Mouse (Mus musculus) kidney, embryonic 15.5 days (tissue): ENCODE results near the gene Nr4a3. TPM values are rescaled to one million over a fixed set of nuclear protein-coding genes. Genes with fewer than 3 reads are reported as not detected.

ENCODE experiments used
- ATAC-seq: fragments of 200-750 bp; cut with Nextera tagmentation; replicated peaks from 2 replicates; pipeline ENCODE4 v1.8.0; 2017; ENCODE audit warnings: moderate TSS enrichment; ENCODE audit not compliant: low FRiP score
- H3K27ac ChIP-seq: fragments of 300-500 bp; sonication (generic); 2 replicates; pipeline ENCODE4 v1.5.1; 2015; ENCODE audit warnings: mild to moderate bottlenecking, inconsistent platforms
- H3K27me3 ChIP-seq: fragments of 300-500 bp; sonication (generic); 2 replicates; pipeline ENCODE4 v1.6.1; 2015; ENCODE audit warnings: inconsistent platforms
- H3K36me3 ChIP-seq: fragments of 300-500 bp; sonication (generic); 2 replicates; pipeline ENCODE4 v1.6.1; 2015; ENCODE audit warnings: inconsistent platforms
- H3K4me1 ChIP-seq: fragments of 300-500 bp; sonication (generic); 2 replicates; pipeline ENCODE4 v1.6.1; 2015; ENCODE audit warnings: inconsistent platforms
- H3K4me2 ChIP-seq: fragments of 300-500 bp; sonication (generic); 2 replicates; pipeline ENCODE4 v1.6.1; 2015; ENCODE audit warnings: moderate library complexity, mild to moderate bottlenecking, inconsistent platforms
- H3K4me3 ChIP-seq: fragments of 300-500 bp; sonication (generic); replicated peaks from 2 replicates; pipeline ENCODE4 v1.5.1; 2015; ENCODE audit warnings: mild to moderate bottlenecking, inconsistent platforms
- H3K9ac ChIP-seq: fragments of 300-500 bp; sonication (generic); 2 replicates; pipeline ENCODE4 v1.6.1; 2015; ENCODE audit warnings: mild to moderate bottlenecking, inconsistent platforms
- H3K9me3 ChIP-seq: fragments of 300-500 bp; sonication (generic); replicated peaks from 2 replicates; pipeline ENCODE4 v1.6.1; 2016; ENCODE audit warnings: inconsistent platforms
- WGBS: fragments of 180-500 bp; shearing (Covaris S2); methylation state at CpG from one replicate; pipeline ENCODE4 v1.1.7; 2015; ENCODE audit warnings: mixed read lengths; 5-methylcytosine and 5-hydroxymethylcytosine counted together
- polyA plus RNA-seq: library from polyadenylated mRNA; unstranded; fragments of >200 nt; fragmentation: Nextera tagmentation; extraction: Ambion mirVana; gene quantifications from 2 replicates; pipeline ENCODE4 v1.2.1, GENCODE M21; 2015

The Nr4a3 gene
- polyA plus RNA-seq, 1 experiment from 2014 or later, result 0.13 TPM

DNA sequence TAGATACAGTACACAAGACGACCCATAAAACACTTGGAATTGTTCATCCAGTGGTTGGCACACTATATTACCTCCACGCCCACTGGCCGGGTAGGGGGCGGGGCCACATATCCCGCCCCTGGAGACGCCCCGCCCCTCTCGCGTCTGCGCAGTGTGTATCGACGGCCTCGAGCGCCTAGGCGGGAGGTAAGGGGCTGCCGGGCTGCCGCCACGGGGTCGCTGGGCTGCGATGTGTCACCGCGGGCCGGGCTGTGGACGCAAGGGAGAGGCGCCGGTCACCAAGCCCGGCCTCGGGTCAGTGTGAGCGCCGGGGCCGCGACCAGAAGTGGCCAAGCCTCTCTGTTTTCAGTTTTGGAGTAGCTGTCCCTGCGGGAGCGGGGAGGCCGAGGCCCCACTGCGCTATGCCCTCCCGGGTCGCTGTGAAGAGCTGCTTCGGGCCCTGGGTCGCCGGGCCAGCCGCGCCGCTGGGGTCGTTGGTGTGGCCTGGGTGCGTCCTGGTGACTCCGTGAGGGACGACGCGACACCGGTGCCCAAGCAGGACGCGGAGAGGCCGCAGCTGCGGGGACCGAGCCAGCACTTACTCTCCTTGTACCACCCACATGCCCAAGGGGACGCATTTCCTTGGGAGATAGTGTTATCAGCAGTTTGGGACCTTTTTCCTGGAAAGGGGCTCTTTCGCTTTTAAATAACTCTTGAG is 80.0 kb downstream of the Nr4a3 start, which contains the start of gene Stx17:
TSS of gene Stx17 (plus strand) at position 143 of the 697 bp plus-strand sequence.
- Histone ChIP-seq H3K9me3 (no peaks in the 10 kb centered on the region), H3K27ac (no peak within 1 kb of the TSS), H3K36me3 (no peaks in the 10 kb centered on the region), H3K4me2 (peak within 1 kb of the TSS; percentile 86), H3K27me3 (peaks cover 7% of the 10 kb centered on the region; the same call in 1 of the 2 replicates), H3K4me1 (peaks cover 3% of the 10 kb centered on the region; the same call in 1 of the 2 replicates), H3K4me3 (peak within 1 kb of the TSS; percentile 85), H3K9ac (peak within 1 kb of the TSS; percentile 85)
- peak; percentile 100 for ATAC-seq
- under 1% methylated on average over 58 of the region's 58 CpGs for WGBS

DNA sequence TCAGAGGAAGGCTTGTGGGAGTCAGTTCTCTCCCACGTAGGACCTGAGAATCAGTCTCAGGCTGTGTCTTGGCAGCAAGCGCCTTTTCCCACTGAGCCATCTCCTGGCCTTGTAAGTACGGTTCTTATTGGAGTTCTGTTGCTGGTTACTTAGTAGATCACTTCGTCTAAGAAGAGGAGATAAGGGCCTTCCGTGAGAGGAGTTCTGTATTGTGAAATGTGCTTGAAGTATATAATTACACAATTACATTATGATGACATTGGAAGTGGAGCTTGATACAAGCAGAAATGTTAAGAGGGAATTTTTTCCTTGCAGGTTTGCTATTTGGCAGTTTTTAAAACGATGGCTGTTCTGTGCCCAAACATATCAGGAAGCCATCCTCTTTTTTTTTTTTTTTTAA is 85.4 kb downstream of the Nr4a3 start:
- WGBS, result 86% methylated on average over 6 of the region's 6 CpGs
- Histone ChIP-seq H3K27ac (no peak overlapping the region), H3K4me3 (no peak overlapping the region), H3K4me1 (no peaks in the 10 kb centered on the region), H3K9me3 (no peaks in the 10 kb centered on the region), H3K4me2 (no peak overlapping the region), H3K9ac (no peak overlapping the region), H3K27me3 (no peaks in the 10 kb centered on the region), H3K36me3 (peaks cover 25% of the 10 kb centered on the region)
- no peak for ATAC-seq

DNA sequence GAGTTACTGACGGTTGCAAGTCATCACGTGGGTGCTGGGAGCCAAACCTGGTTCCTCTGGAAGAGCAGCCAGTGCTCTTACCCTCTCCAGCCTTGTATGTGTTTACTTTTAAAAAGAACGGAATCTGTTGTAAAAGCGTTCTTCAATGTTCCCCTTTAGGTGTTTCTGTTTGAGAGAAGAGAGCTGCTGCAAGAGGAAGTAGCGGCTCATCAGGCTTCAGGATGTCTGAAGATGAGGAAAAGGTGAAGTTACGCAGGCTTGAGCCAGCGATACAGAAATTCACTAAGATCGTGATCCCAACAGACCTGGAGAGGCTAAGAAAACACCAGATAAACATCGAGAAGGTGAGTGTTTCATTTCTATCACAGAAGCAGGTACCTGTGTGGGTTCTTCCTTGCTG is 86.7 kb downstream of the Nr4a3 start:
- Histone ChIP-seq H3K27ac (no peak overlapping the region), H3K4me2 (no peak overlapping the region), H3K27me3 (no peaks in the 10 kb centered on the region), H3K36me3 (peaks cover 33% of the 10 kb centered on the region), H3K4me3 (no peak overlapping the region), H3K9ac (no peak overlapping the region), H3K9me3 (no peaks in the 10 kb centered on the region), H3K4me1 (no peaks in the 10 kb centered on the region)
- ATAC-seq, result no peak
- 93% methylated on average over 9 of the region's 9 CpGs for WGBS

DNA sequence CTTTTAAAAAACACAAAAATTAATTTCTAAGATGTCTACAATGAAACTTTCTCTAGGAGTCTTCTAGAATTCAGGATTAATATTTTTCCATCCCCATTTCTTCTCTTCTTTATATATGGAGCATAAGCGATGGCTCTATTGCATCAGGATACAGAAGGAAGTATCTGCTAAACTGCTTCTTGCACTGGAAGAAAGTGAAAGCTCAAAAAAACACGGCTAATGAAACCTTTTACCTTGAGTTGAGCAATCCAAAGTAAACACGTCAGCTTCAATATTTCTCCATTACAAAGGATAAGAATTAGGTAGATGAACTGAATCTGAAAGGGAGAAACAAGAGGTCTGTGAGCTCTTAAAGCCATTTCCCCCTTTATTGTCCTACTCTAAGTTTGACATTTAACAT is 87.8 kb downstream of the Nr4a3 start:
- no peaks in the 10 kb centered on the region for H3K4me1 ChIP-seq

More for the DNA sequence above, 87.8 kb downstream of the Nr4a3 start:
- H3K9me3 ChIP-seq, result no peaks in the 10 kb centered on the region
- H3K27ac ChIP-seq, result no peak overlapping the region
- no peak overlapping the region for H3K9ac ChIP-seq
- no peak overlapping the region for H3K4me3 ChIP-seq
- WGBS, result 88% methylated on average over 3 of the region's 3 CpGs
- peaks cover 35% of the 10 kb centered on the region for H3K36me3 ChIP-seq
- no peak overlapping the region for H3K4me2 ChIP-seq
- no peak for ATAC-seq
- no peaks in the 10 kb centered on the region for H3K27me3 ChIP-seq

Other genes with a start within 250 kb of the Nr4a3 start
- gene Stx17, start 79.8 kb downstream of the Nr4a3 start, polyA plus RNA-seq, result 23.6 and 23.8 TPM in 2 replicates
- gene Erp44, start 234.4 kb downstream of the Nr4a3 start, polyA plus RNA-seq, result 93.1 and 101 TPM in 2 replicates
- 11.0 and 11.8 TPM in 2 replicates for gene Invs, start 234.6 kb downstream of the Nr4a3 start, polyA plus RNA-seq